Mouse (Mus musculus) hindbrain, postnatal 0 days (tissue): Measurements from ENCODE around the gene Fbxo42. TPM values are rescaled to one million over a fixed set of nuclear protein-coding genes. Genes with fewer than 3 reads are reported as not detected.

Source experiments
- ATAC-seq: fragments of 200-750 bp; cut with Nextera tagmentation; 2 replicates; pipeline ENCODE4 v1.8.0; 2017; ENCODE audit warnings: mild to moderate bottlenecking, moderate TSS enrichment, moderate library complexity
- DNase-seq: peaks from one replicate; pipeline ENCODE4 v3.0.0-alpha.2; 2015; ENCODE audit warnings: low spot score
- H3K27ac ChIP-seq: fragments of 300-500 bp; sonication (generic); 2 replicates; pipeline ENCODE4 v1.5.1; 2014; ENCODE audit warnings: mild to moderate bottlenecking
- H3K27me3 ChIP-seq: fragments of 300-500 bp; sonication (generic); 2 replicates; pipeline ENCODE4 v1.6.1; 2014; ENCODE audit warnings: low read length, mixed read lengths; ENCODE audit not compliant: insufficient read depth
- H3K36me3 ChIP-seq: fragments of 300-500 bp; sonication (generic); 2 replicates; pipeline ENCODE4 v1.6.1; 2014; ENCODE audit warnings: low read length, mixed read lengths; ENCODE audit not compliant: insufficient read depth
- H3K4me1 ChIP-seq: fragments of 300-500 bp; sonication (generic); 2 replicates; pipeline ENCODE4 v1.6.1; 2014; ENCODE audit warnings: antibody characterized with exemption, low read length, mixed read lengths; ENCODE audit not compliant: insufficient read depth
- H3K4me2 ChIP-seq: fragments of 300-500 bp; sonication (generic); 2 replicates; pipeline ENCODE4 v1.6.1; 2014; ENCODE audit warnings: low read depth, mild to moderate bottlenecking, low read length, moderate library complexity, mixed read lengths
- H3K4me3 ChIP-seq: fragments of 300-500 bp; sonication (generic); 2 replicates; pipeline ENCODE4 v1.5.1; 2014; ENCODE audit warnings: low read length
- H3K9ac ChIP-seq: fragments of 300-500 bp; sonication (generic); replicated peaks from 2 replicates; pipeline ENCODE4 v1.6.1; 2014; ENCODE audit warnings: mild to moderate bottlenecking, low read length, moderate library complexity, mixed read lengths
- H3K9me3 ChIP-seq: fragments of 300-500 bp; sonication (generic); 2 replicates; pipeline ENCODE4 v1.6.1; 2016; ENCODE audit warnings: low read length, mixed read lengths
- CTCF ChIP-seq: IDR thresholded peaks from 2 replicates; pipeline ENCODE4 v1.5.1; 2016; ENCODE audit warnings: antibody characterized with exemption, control low read depth, low read depth
- WGBS: fragments of 180-500 bp; shearing (Covaris S2); extraction: QIAGEN DNeasy Blood & Tissue Kit; methylation state at CpG from one replicate; pipeline ENCODE4 v1.1.7; 2014; 5-methylcytosine and 5-hydroxymethylcytosine counted together
- polyA plus RNA-seq: library from polyadenylated mRNA; unstranded; fragments of >200 nt; fragmentation: Nextera tagmentation; extraction: Ambion mirVana; gene quantifications from 2 replicates; pipeline ENCODE4 v1.2.1, GENCODE M21; 2015
- total RNA-seq: library from RNA; depleted of rRNA; stranded (reverse); fragments of >200 nt; gene quantifications from 2 replicates; pipeline ENCODE4 v1.2.3, GENCODE M21; 2014

The Fbxo42 gene
- total and polyA plus RNA-seq, 2 experiments from 2014 or later = 15.5 to 20.8 TPM

DNA sequence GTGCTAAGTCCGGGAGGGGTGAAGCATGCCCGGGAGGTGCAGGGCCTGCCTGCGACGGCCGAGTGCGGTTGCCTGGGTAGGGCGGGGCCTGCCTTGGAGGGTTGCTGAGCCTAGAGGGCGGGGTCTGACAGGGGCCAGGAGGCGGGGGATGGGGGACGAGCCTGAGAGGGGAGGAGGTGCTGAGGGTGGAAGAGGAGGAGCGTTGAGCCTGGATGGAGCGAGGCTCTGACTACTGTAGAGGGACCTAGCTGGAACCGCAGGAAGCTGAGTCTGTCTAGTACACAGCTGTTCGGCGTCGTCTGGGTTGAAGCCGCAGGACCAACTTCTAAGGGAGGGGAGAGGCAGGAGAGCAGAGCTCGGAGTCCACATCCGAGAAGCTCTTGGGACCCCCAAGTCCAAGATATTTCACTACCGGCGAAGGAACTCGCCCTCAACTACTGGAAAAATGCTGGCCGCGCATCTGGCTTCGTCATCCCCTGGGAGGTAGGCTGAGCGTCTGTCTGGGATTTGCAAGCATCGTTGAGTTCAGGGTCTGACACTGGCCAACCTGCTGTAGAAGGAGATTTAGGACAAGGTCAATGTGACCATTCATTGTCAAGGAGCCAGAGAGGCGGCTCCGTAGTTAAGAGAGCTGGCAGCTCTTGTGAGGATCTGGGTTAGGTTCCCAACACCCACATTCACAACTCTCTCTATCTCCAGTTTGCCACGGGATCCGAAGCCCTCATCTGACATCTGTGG is 91.8 kb downstream of the Fbxo42 start, which contains the start of gene Arhgef19:
TSS of gene Arhgef19 (plus strand) at position 112 of the 738 bp plus-strand sequence.
- Histone ChIP-seq H3K36me3 (no peaks in the 10 kb centered on the region), H3K27me3 (peaks cover 16% of the 10 kb centered on the region; the same call in 1 of the 2 replicates), H3K4me1 (peaks cover 19% of the 10 kb centered on the region; the same call in 1 of the 2 replicates), H3K9ac (no peak within 1 kb of the TSS), H3K4me3 (peak within 1 kb of the TSS; percentile 31), H3K4me2 (peak within 1 kb of the TSS; percentile 54), H3K27ac (no peak within 1 kb of the TSS), H3K9me3 (no peaks in the 10 kb centered on the region)
- no peak for TF ChIP-seq CTCF
- peak; percentile 60 for DNase-seq
- WGBS = 2% methylated on average over 31 of the region's 31 CpGs
- peak; percentile 77 for ATAC-seq

DNA sequence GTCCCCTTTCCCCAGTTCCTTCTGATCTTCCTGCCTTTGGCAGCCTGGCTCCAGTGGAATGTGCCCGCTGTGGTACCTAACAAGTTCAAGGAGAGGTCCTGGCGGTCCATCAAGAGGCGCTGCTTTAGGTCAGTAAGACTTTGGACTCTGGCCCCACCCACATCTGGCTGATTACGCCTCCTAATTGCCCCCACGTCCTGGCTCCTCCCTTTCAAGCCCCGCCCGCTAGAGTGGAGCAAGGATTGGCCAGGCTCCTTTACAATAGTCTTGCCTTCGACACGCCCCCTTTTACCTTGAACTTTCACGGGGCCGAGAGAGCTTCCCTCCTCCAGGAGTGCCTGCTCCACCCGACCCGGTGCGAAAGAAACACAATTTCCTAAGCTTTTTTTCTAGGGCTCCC is 92.9 kb downstream of the Fbxo42 start:
- DNase-seq = no peak
- WGBS = 3% methylated on average over 14 of the region's 14 CpGs
- Histone ChIP-seq H3K4me1 (peaks cover 23% of the 10 kb centered on the region; the same call in 1 of the 2 replicates), H3K9ac (no peak overlapping the region), H3K27ac (no peak overlapping the region), H3K36me3 (no peaks in the 10 kb centered on the region), H3K4me2 (no peak overlapping the region), H3K4me3 (no peak overlapping the region), H3K9me3 (no peaks in the 10 kb centered on the region), H3K27me3 (peaks cover 16% of the 10 kb centered on the region; the same call in 1 of the 2 replicates)
- ATAC-seq = no peak
- no peak for TF ChIP-seq CTCF

GRCm38 (mm10) chr4:141241861-141242260 is 94.1 kb downstream of the Fbxo42 start:
- Histone ChIP-seq H3K4me1 (peaks cover 23% of the 10 kb centered on the region; the same call in 1 of the 2 replicates), H3K4me2 (no peak overlapping the region), H3K36me3 (no peaks in the 10 kb centered on the region), H3K27ac (no peak overlapping the region), H3K9me3 (no peaks in the 10 kb centered on the region), H3K4me3 (no peak overlapping the region), H3K9ac (no peak overlapping the region), H3K27me3 (peaks cover 16% of the 10 kb centered on the region)
- DNase-seq (no peak), ATAC-seq (no peak)
- TF ChIP-seq CTCF = no peak
- WGBS = 39% methylated on average over 15 of the region's 15 CpGs

DNA sequence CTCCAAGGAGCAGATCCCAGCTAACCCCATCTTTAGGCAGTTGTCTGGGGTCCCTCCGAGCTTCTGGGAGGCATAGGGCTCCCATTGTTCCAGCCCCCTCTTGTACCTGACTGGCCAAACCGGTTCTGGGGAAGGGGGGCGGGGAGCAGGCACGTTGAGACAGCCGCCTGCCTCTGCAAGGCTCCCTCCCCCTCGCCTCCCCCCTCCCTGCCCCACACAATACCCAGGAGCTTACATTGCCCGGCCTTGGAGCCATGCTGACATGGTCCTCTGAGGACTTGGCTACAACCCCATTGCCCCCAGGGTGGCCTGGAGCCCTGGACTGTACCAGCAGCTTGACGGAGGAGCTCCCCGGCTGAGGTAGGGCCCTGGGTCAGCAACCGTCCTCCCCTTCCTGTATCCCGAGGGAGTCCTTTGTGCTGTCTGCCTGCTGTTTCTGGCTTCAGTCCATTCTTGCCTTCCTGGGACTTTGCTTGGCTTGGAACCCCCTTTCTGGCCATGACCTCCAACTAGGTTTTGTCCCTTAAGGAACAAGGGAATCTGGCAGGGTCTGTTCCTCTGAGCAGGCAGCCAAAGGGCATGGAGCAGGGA is 95.0 kb downstream of the Fbxo42 start:
- no peaks in the 10 kb centered on the region for H3K36me3 ChIP-seq
- peaks cover 25% of the 10 kb centered on the region; the same call in 1 of the 2 replicates for H3K4me1 ChIP-seq
- no peak overlapping the region for H3K4me2 ChIP-seq
- no peak overlapping the region for H3K4me3 ChIP-seq
- no peak for ATAC-seq
- peak; percentile 38 for DNase-seq
- 7% methylated on average over 10 of the region's 11 CpGs for WGBS
- H3K9ac ChIP-seq = no peak overlapping the region
- no peak overlapping the region for H3K27ac ChIP-seq
- H3K27me3 ChIP-seq = peaks cover 19% of the 10 kb centered on the region
- no peaks in the 10 kb centered on the region for H3K9me3 ChIP-seq
- TF ChIP-seq CTCF = no peak

DNA sequence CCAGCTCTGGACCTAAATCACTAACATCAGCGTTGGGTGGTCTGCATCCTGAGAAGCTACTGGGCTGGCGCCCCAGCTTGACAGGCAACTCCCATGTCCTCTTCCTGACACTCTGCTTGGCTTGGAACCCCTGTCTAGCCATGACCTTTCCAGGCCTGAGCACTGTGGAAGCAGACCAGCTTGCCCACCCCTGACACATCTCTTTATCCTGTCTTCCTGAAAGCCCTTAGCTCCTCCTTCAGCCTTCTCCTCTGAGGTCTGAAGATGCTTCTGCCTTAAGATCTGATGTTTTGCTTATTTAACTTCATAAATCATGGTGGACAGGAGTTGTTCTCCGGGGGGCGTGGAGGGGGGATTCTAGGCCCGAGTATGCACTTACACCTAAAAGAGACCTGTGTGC is 95.9 kb downstream of the Fbxo42 start:
- no peak overlapping the region for H3K4me3 ChIP-seq
- no peak for ATAC-seq
- no peak overlapping the region for H3K27ac ChIP-seq
- no peak overlapping the region for H3K9ac ChIP-seq
- TF ChIP-seq CTCF = no peak
- no peaks in the 10 kb centered on the region for H3K9me3 ChIP-seq
- no peak for DNase-seq
- no peaks in the 10 kb centered on the region for H3K36me3 ChIP-seq
- H3K27me3 ChIP-seq = peaks cover 22% of the 10 kb centered on the region
- H3K4me2 ChIP-seq = no peak overlapping the region
- 71% methylated on average over 5 of the region's 5 CpGs for WGBS
- peaks cover 27% of the 10 kb centered on the region; the same call in 1 of the 2 replicates for H3K4me1 ChIP-seq

GRCm38 (mm10) chr4:141244401-141244800 is 96.7 kb downstream of the Fbxo42 start:
- peak overlapping the region; percentile 81 for H3K27ac ChIP-seq
- DNase-seq = peak; percentile 32
- no peaks in the 10 kb centered on the region for H3K36me3 ChIP-seq
- H3K4me3 ChIP-seq = no peak overlapping the region
- H3K9ac ChIP-seq = no peak overlapping the region
- H3K27me3 ChIP-seq = peaks cover 20% of the 10 kb centered on the region
- WGBS = 35% methylated on average over 5 of the region's 5 CpGs
- no peak for TF ChIP-seq CTCF
- no peaks in the 10 kb centered on the region for H3K9me3 ChIP-seq
- ATAC-seq = peak; percentile 5; the same call in 1 of the 2 replicates
- H3K4me2 ChIP-seq = no peak overlapping the region
- H3K4me1 ChIP-seq = peaks cover 22% of the 10 kb centered on the region; the same call in 1 of the 2 replicates
